Mouse (Mus musculus): ENCODE measurements at regions not wholly inside any gene's neighbourhood (a gene's known extent, or its start where the extent isn't known, plus 50 kb on each side); places are given as distances from the start of the nearest gene placed in this dataset.

DNA sequence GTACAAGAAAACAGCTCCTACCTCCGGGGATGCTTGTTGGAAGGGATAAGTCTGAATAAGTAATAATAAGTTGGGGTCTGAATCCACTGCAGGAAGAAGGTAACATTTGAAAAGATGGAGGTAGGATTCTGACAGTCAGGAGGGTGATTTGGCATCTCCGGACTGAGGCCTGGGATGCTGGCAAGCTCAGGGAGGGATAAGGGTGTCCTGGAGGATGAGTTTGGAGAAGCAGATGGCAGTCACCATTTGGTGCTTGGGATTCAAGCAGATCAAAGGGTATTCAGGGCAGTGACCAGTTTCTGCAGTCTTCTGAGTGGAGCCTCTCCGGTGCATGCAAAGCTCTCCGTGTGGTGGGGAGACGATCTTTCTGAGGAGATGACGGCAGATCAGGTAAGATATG is 62.9 kb upstream of the Gm2310 start:
- no peak for DNase-seq (ENCODE audit: low spot score in 2 of 2)

DNA sequence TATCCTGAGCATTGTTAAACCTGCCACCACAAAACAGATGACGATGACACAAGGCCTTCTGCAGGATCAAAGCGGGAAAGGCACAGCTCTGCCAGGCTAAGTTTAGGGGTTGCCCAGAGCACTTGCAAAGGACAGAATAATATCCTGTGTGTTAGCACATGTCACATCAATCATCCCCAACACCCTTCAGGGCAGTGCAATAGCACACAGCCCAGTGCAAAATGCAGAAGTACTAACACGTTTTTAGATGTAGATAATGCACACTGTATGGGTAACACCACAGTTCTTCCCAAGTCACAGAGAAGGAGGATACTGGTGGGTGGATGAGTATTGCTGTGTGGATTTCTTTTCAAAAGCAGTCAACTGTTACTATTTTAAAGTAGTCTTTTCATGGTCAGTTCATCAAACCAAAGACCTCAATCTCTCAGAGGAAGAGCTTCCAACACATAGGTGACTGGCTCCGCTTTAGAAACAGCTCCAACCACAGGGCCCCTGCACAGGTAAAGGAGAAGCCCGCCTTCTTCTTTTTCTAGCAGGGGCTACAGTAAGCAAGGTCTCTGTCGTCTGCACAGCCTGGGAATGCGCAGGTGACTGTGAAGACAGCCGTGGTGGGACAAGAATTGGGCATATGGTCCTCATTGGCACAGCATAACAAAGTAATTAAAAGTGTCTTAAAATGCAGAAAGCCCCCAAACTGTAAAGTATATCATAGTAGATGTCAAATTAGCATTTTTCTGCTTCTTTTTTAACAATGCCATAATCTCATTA is 61.6 kb upstream of the Gm2310 start:
- no peak for DNase-seq (ENCODE audit: low spot score in 2 of 2)

- DNase-seq (ENCODE audit: low spot score in 2 of 2) = no peak
Observed at GRCm38 (mm10) chr15:8580077-8580476, 60.3 kb upstream of the Gm2310 start.

- DNase-seq (ENCODE audit: low spot score in 2 of 2) = peak in 1 of 2 experiments; percentile 42
Observed at GRCm38 (mm10) chr15:8577480-8577881, 57.7 kb upstream of the Gm2310 start.

DNA sequence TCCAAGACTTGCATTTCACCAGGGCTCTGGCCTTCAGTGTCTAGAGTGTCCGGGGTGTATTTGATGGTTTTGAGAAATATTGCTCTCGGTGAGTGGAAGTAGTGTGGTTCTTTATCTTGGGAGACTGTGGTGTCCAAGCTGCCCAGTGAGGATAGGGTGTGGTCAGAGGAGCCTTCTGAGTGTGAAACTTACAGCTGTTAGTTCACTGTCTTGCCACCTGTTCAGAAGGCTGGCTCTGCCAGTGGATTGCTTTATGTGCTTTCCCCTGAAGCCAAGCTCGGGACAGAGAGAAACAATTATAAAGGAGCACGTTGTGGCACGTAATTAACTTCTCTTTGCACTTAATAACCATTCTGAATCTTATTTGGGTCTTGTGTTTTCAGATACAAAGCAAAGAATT is 57.2 kb upstream of the Gm2310 start:
- no peak for DNase-seq (ENCODE audit: low spot score in 2 of 2)

DNA sequence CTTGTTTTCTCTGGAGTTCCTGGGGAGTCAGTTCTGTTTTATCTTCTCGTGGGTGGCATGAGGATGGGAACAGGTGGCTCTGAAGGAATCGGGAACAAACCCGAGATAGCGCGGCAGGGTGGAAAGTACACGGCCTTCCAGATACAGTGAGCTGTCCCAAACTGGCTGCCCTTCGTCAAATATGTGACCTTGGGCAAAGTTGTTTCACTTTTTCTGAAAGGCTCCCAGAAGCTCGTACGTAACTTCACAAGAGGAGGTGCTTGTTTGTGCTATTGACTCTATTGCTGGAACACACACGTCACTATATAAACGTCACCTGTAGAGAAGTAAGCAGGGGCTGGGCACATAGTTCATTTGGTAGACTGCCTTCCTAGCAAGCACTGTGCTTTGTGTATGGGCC is 49.9 kb upstream of the Gm2310 start:
- DNase-seq (ENCODE audit: low spot score in 2 of 2) = no peak

All from gastrocnemius, postnatal 4 days (tissue).